Mouse (Mus musculus) myocyte (in vitro differentiated cells): ENCODE data around the gene 6330409D20Rik. TPM values are rescaled to one million over a fixed set of nuclear protein-coding genes. Genes with fewer than 3 reads are reported as not detected.

ENCODE experiments used
- H3K27me3 ChIP-seq: one replicate; pipeline ENCODE4 v1.6.1; 2011; ENCODE audit not compliant: control insufficient read depth, insufficient read depth, insufficient read length
- H3K36me3 ChIP-seq: one replicate; pipeline ENCODE4 v1.6.1; 2011; ENCODE audit not compliant: control insufficient read depth, insufficient read depth
- H3K4me2 ChIP-seq: one replicate; pipeline ENCODE4 v1.6.1; 2011; ENCODE audit warnings: low read depth, control low read depth
- H3K4me3 ChIP-seq: one replicate; pipeline ENCODE4 v1.5.1; 2011; ENCODE audit warnings: mild to moderate bottlenecking, control low read depth, moderate library complexity
- H3K79me2 ChIP-seq: one replicate; pipeline ENCODE4 v1.6.1; 2011; ENCODE audit not compliant: control insufficient read depth, insufficient read depth
- H3ac ChIP-seq: one replicate; pipeline ENCODE4 v1.6.1; 2011; ENCODE audit not compliant: control insufficient read depth, insufficient read length
- CEBPB ChIP-seq: IDR thresholded peaks from 2 replicates; pipeline ENCODE4 v1.6.1; 2011; ENCODE audit warnings: mild to moderate bottlenecking, moderate library complexity; ENCODE audit not compliant: poor library complexity, insufficient read depth, severe bottlenecking
- E2F4 ChIP-seq: IDR thresholded peaks from one replicate; pipeline ENCODE4 v1.6.1; 2011; ENCODE audit warnings: mild to moderate bottlenecking, control low read depth, moderate library complexity; ENCODE audit not compliant: insufficient read depth
- MAX ChIP-seq: IDR thresholded peaks from one replicate; pipeline ENCODE4 v1.6.1; 2011; ENCODE audit warnings: low read depth, mild to moderate bottlenecking, control low read depth
- MYOD1 ChIP-seq, 3 experiments: IDR thresholded peaks; one replicate each; pipeline ENCODE4 v1.6.1; 2011; ENCODE audit warnings: control low read depth in 2 of 3, low read depth in 2 of 3, mild to moderate bottlenecking in 2 of 3, moderate library complexity in 1 of 3; ENCODE audit not compliant: insufficient read length in 2 of 3, control insufficient read depth in 1 of 3
- MYOG ChIP-seq, 3 experiments: IDR thresholded peaks; one replicate each; pipeline ENCODE4 v1.6.1; 2011; ENCODE audit warnings: control low read depth in 2 of 3, low read depth in 2 of 3, mild to moderate bottlenecking in 2 of 3; ENCODE audit not compliant: insufficient read length in 2 of 3, control insufficient read depth in 1 of 3, insufficient read depth in 1 of 3
- POLR2A ChIP-seq: IDR thresholded peaks from one replicate; pipeline ENCODE4 v1.6.1; 2011; ENCODE audit warnings: low read depth, mild to moderate bottlenecking, control low read depth, moderate library complexity; ENCODE audit not compliant: insufficient read length
- POLR2AphosphoS2 ChIP-seq: IDR thresholded peaks from one replicate; pipeline ENCODE4 v1.6.1; 2011; ENCODE audit warnings: low read depth, control low read depth; ENCODE audit not compliant: insufficient read length
- REST ChIP-seq: IDR thresholded peaks from one replicate; pipeline ENCODE4 v1.6.1; 2011; ENCODE audit warnings: mild to moderate bottlenecking, control low read depth, moderate library complexity; ENCODE audit not compliant: insufficient read depth, insufficient read length
- SRF ChIP-seq: IDR thresholded peaks from one replicate; pipeline ENCODE4 v1.6.1; 2011; ENCODE audit warnings: low read depth; ENCODE audit not compliant: control insufficient read depth, insufficient read length
- TCF12 ChIP-seq: IDR thresholded peaks from one replicate; pipeline ENCODE4 v1.6.1; 2011; ENCODE audit warnings: mild to moderate bottlenecking, control low read depth; ENCODE audit not compliant: poor library complexity, insufficient read depth, severe bottlenecking
- TCF3 ChIP-seq: IDR thresholded peaks from one replicate; pipeline ENCODE4 v1.6.1; 2011; ENCODE audit warnings: low read depth, control low read depth; ENCODE audit not compliant: insufficient read length
- USF1 ChIP-seq: IDR thresholded peaks from one replicate; pipeline ENCODE4 v1.6.1; 2011; ENCODE audit warnings: low read depth, mild to moderate bottlenecking, control low read depth, moderate library complexity
- polyA plus RNA-seq: library from polyadenylated mRNA; unstranded; fragments of >200 nt; fragmentation: generic; extraction: Trizol; gene quantifications from one replicate; pipeline ENCODE4 v1.2.1, GENCODE M21; 2012; ENCODE audit warnings: missing spikeins

6330409D20Rik gene
- polyA plus RNA-seq, 1 experiment, result not detected

- TF ChIP-seq POLR2AphosphoS2 (no peak), MYOD1 (IDR thresholded peaks at IDR 0.05; ENCODE audit: control insufficient read depth in 1 of 3, insufficient read length in 2 of 3, low read depth in 2 of 3) (no peak), MAX (no peak), REST (no peak), E2F4 (no peak), TCF3 (no peak), USF1 (no peak), CEBPB (no peak), MYOG (IDR thresholded peaks at IDR 0.05; ENCODE audit: control insufficient read depth in 1 of 3, insufficient read depth in 1 of 3, insufficient read length in 2 of 3, low read depth in 2 of 3) (no peak), POLR2A (no peak), TCF12 (no peak), SRF (no peak)
- no peaks in the 10 kb centered on the region for H3K27me3 ChIP-seq
- no peaks in the 10 kb centered on the region for H3K36me3 ChIP-seq
- peaks cover 7% of the 10 kb centered on the region for H3K79me2 ChIP-seq
- H3ac ChIP-seq, result no peak overlapping the region
- peak overlapping the region; percentile 99 for H3K4me2 ChIP-seq
- peak overlapping the region; percentile 75 for H3K4me3 ChIP-seq
Measured at GRCm38 (mm10) chr2:32692496-32692895, 48.3 kb downstream of the 6330409D20Rik start.

GRCm38 (mm10) chr2:32691041-32691440 lies 49.8 kb downstream of the 6330409D20Rik start:
- Histone ChIP-seq H3K4me2 (no peak overlapping the region), H3K4me3 (no peak overlapping the region), H3K79me2 (peaks cover 7% of the 10 kb centered on the region), H3ac (no peak overlapping the region), H3K36me3 (peaks cover 4% of the 10 kb centered on the region), H3K27me3 (no peaks in the 10 kb centered on the region)
- no peak for TF ChIP-seq POLR2A
- TF ChIP-seq MAX, result no peak
- no peak for TF ChIP-seq E2F4
- no peak for TF ChIP-seq MYOG (IDR thresholded peaks at IDR 0.05; ENCODE audit: control insufficient read depth in 1 of 3, insufficient read depth in 1 of 3, insufficient read length in 2 of 3, low read depth in 2 of 3)
- no peak for TF ChIP-seq TCF3
- no peak for TF ChIP-seq USF1
- TF ChIP-seq MYOD1 (IDR thresholded peaks at IDR 0.05; ENCODE audit: control insufficient read depth in 1 of 3, insufficient read length in 2 of 3, low read depth in 2 of 3), result no peak
- TF ChIP-seq CEBPB, result no peak
- no peak for TF ChIP-seq REST
- no peak for TF ChIP-seq SRF
- TF ChIP-seq POLR2AphosphoS2, result no peak
- TF ChIP-seq TCF12, result no peak

GRCm38 (mm10) chr2:32689420-32689819 lies 51.4 kb downstream of the 6330409D20Rik start:
- no peaks in the 10 kb centered on the region for H3K27me3 ChIP-seq
- no peak overlapping the region for H3K4me2 ChIP-seq
- TF ChIP-seq MYOD1 (IDR thresholded peaks at IDR 0.05; ENCODE audit: control insufficient read depth in 1 of 3, insufficient read length in 2 of 3, low read depth in 2 of 3) (no peak), POLR2AphosphoS2 (no peak), TCF12 (no peak), MAX (no peak), SRF (no peak), REST (no peak), CEBPB (no peak), POLR2A (no peak), TCF3 (no peak), MYOG (IDR thresholded peaks at IDR 0.05; ENCODE audit: control insufficient read depth in 1 of 3, insufficient read depth in 1 of 3, insufficient read length in 2 of 3, low read depth in 2 of 3) (no peak)
- H3K4me3 ChIP-seq, result no peak overlapping the region
- H3K36me3 ChIP-seq, result peaks cover 4% of the 10 kb centered on the region
- no peak overlapping the region for H3ac ChIP-seq
- peaks cover 7% of the 10 kb centered on the region for H3K79me2 ChIP-seq

GRCm38 (mm10) chr2:32687562-32687961 lies 53.3 kb downstream of the 6330409D20Rik start:
- no peak overlapping the region for H3ac ChIP-seq
- H3K79me2 ChIP-seq, result no peaks in the 10 kb centered on the region
- no peaks in the 10 kb centered on the region for H3K27me3 ChIP-seq
- no peak overlapping the region for H3K4me3 ChIP-seq
- no peak overlapping the region for H3K4me2 ChIP-seq
- peaks cover 4% of the 10 kb centered on the region for H3K36me3 ChIP-seq
- TF ChIP-seq REST (no peak), SRF (no peak), MYOG (IDR thresholded peaks at IDR 0.05; ENCODE audit: control insufficient read depth in 1 of 3, insufficient read depth in 1 of 3, insufficient read length in 2 of 3, low read depth in 2 of 3) (no peak), POLR2AphosphoS2 (no peak), TCF12 (no peak), E2F4 (no peak), MAX (no peak), TCF3 (no peak), USF1 (no peak), CEBPB (no peak), MYOD1 (IDR thresholded peaks at IDR 0.05; ENCODE audit: control insufficient read depth in 1 of 3, insufficient read length in 2 of 3, low read depth in 2 of 3) (no peak), POLR2A (no peak)

GRCm38 (mm10) chr2:32686640-32687039 lies 54.2 kb downstream of the 6330409D20Rik start:
- Histone ChIP-seq H3K36me3 (peaks cover 4% of the 10 kb centered on the region), H3K79me2 (no peaks in the 10 kb centered on the region), H3K27me3 (no peaks in the 10 kb centered on the region), H3ac (no peak overlapping the region), H3K4me3 (no peak overlapping the region), H3K4me2 (no peak overlapping the region)
- no peak for TF ChIP-seq SRF
- no peak for TF ChIP-seq TCF3
- no peak for TF ChIP-seq TCF12
- TF ChIP-seq MYOD1 (IDR thresholded peaks at IDR 0.05; ENCODE audit: control insufficient read depth in 1 of 3, insufficient read length in 2 of 3, low read depth in 2 of 3), result no peak
- no peak for TF ChIP-seq REST
- TF ChIP-seq MYOG (IDR thresholded peaks at IDR 0.05; ENCODE audit: control insufficient read depth in 1 of 3, insufficient read depth in 1 of 3, insufficient read length in 2 of 3, low read depth in 2 of 3), result no peak
- no peak for TF ChIP-seq MAX
- no peak for TF ChIP-seq USF1
- no peak for TF ChIP-seq E2F4
- TF ChIP-seq POLR2AphosphoS2, result no peak
- no peak for TF ChIP-seq POLR2A
